Mouse (Mus musculus) bone marrow, adult 2 months (tissue): ENCODE measurements around the gene Gm11983.

ENCODE experiments used
- CTCF ChIP-seq: fragments of 200-500 bp; IDR thresholded peaks from 2 replicates; pipeline ENCODE4 v1.5.1; 2011; ENCODE audit warnings: low read length, control low read depth; ENCODE audit not compliant: control insufficient read depth, insufficient read depth
- POLR2A ChIP-seq: fragments of 200-500 bp; IDR thresholded peaks from 2 replicates; pipeline ENCODE4 v1.6.1; 2011; ENCODE audit warnings: low read depth, mild to moderate bottlenecking, control low read depth, low read length, borderline replicate concordance; ENCODE audit not compliant: control insufficient read depth

DNA sequence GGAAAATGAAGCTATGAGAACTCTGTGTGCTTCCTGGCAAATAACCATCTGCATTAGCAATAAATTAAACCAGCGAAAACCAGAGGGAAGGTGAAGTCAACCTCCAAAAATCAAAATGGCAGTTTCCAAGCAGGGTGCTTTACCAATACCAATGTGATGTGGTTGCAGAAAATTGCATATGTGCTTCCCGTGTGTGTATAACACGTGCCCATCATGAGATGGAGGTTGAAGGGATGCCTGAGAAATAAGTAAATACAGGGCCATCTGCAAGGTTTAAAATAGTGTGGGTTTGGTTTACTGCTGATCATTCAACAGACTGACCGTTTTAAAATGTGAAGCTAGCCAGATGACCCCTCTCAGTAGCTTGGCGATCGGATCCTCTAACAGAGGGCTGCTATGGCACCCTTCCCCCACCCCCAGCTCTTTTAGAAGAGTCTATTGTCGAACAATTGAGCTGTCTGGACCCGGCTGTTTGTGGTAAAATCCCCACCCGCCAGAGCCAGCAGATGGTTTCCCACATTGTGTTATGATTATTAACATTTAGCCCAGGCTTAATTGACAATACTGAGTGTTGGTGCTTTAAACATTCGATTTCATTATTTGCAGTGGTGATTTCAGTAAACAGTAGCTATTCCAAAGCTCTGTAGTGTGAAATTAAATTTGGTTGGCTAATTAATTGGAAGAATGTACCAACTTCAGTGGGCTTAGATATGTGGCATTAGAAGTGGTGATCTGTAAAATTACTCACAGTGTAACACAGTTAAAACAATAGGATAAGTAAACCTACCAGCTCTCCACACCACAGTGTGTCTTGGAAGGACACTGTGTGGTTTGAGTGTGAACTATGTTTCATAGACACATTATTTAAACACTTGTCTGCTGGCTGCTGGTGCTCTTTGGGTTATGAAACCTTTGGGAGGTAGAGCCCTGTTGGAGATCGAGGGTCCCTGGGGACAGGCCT is 22.7 kb upstream of the Gm11983 start:
- TF ChIP-seq CTCF, result no peak
- no peak for TF ChIP-seq POLR2A
